8 mouse cellular contexts compared by ENCODE assay signal in the genomic region with DNA sequence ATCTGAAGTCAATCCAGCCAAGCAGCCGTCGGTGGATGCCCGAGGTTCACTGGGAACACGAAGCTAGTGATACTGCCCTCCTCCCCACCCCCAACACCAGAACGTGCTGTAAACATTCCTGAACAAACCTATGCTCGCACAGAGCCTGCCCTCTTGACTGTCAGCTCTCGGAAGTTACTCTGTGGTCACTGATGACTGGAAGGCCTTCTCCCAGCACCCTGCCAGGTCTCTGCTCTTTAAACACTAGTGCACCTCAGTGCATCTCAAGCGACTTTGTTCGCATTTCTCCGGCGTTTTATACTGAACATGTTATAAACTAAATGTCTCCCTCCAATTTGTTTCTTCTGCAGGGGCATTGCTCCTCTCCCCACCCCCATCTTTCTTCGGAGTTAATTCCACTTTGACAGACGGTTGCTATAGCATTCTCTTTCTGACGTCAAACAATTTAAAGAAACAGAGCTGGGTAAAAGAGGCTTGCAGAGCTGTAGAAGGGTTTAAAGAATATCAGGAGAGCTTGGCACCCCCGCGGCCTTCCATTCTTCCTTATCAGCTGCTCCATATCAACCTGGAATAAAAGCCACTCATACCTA. TPM values are rescaled to one million over a fixed set of nuclear protein-coding genes. Genes with fewer than 3 reads are reported as not detected.
DNase-seq lines count a peak whose midpoint lies in the region; ATAC-seq and TF ChIP-seq lines count a peak whose summit lies in the region.

No protein-coding gene starts in this region.

- WGBS in kidney, embryonic 16.5 days, result 21% methylated on average over 16 of the region's 16 CpGs

- H3K27ac ChIP-seq in kidney, embryonic 16.5 days (ENCODE audit: low read length), result peak overlapping the region; percentile 56

- no peaks in the 10 kb centered on the region for H3K27me3 ChIP-seq in kidney, embryonic 16.5 days (ENCODE audit: insufficient read depth, low read length)

- DNase-seq in kidney, adult 11 months, result no peak
- DNase-seq in brain, embryonic 14.5 days (ENCODE audit: low read depth), result peak; percentile 67
- no peak for DNase-seq in gastrocnemius, postnatal 25 days
- no peak for DNase-seq in adrenal gland, postnatal 10 days
- DNase-seq in kidney, postnatal 4 days, result no peak

- TF ChIP-seq CTCF in brain, embryonic 14.5 days (IDR thresholded peaks at IDR 0.05; ENCODE audit: borderline replicate concordance, extremely low read depth, insufficient read depth, insufficient read length), result no peak

- H3K9ac ChIP-seq in kidney, embryonic 16.5 days (replicated peaks; ENCODE audit: low read length), result peak overlapping the region; percentile 75

- peak overlapping the region; percentile 71 for H3K4me2 ChIP-seq in kidney, embryonic 16.5 days (replicated peaks; ENCODE audit: low read depth, low read length)

- no peaks in the 10 kb centered on the region for H3K9me3 ChIP-seq in kidney, embryonic 16.5 days (ENCODE audit: low read length)

- no peak for ATAC-seq in kidney, embryonic 16.5 days (ENCODE audit: low FRiP score, low TSS enrichment)
- 0 out of 2 replicates have a peak, but pooled peaks have one; percentile 23 for ATAC-seq in granulocyte monocyte progenitor cell, adult 5-6 weeks (replicated peaks; ENCODE audit: poor library complexity, severe bottlenecking)
- peak; percentile 31; the same call in 1 of the 2 replicates for ATAC-seq in megakaryocyte-erythroid progenitor cell, adult 5-6 weeks (replicated peaks; ENCODE audit: low FRiP score, low TSS enrichment, poor library complexity, severe bottlenecking)

- peak overlapping the region; percentile 70 for H3K4me3 ChIP-seq in kidney, embryonic 16.5 days (ENCODE audit: low read length)

- no peaks in the 10 kb centered on the region for H3K36me3 ChIP-seq in kidney, embryonic 16.5 days (ENCODE audit: insufficient read depth, low read length)

- no peak for TF ChIP-seq POLR2A in brain, embryonic 14.5 days (IDR thresholded peaks at IDR 0.05; ENCODE audit: borderline replicate concordance, extremely low read depth, insufficient read depth, insufficient read length, poor library complexity, severe bottlenecking)

- H3K4me1 ChIP-seq in kidney, embryonic 16.5 days (ENCODE audit: insufficient read depth, low read length), result no peaks in the 10 kb centered on the region

RNA-seq across cellular contexts. Expression of a gene that starts 0.8 kb away (rescaled TPM):
- polyA plus RNA-seq in kidney, embryonic 16.5 days (2015; fragmentation: Nextera tagmentation; extraction: Ambion mirVana), result 54.5 and 60.7 TPM in 2 replicates
- polyA plus RNA-seq in brain, embryonic 14.5 days (2012; rRNA removed), result 65.1 and 68.9 TPM in 2 replicates
- 3.8 and 5.4 TPM in 2 replicates for total RNA-seq in granulocyte monocyte progenitor cell, adult 5-6 weeks (2014; fragmentation: Nextera tagmentation)
- total RNA-seq in granulocyte monocyte progenitor cell, adult 5-6 weeks (2017), result 1.7 and 4.4 TPM in 2 replicates
- 33.0 and 42.2 TPM in 2 replicates for total RNA-seq in megakaryocyte-erythroid progenitor cell, adult 5-6 weeks (2014; fragmentation: Nextera tagmentation)
- total RNA-seq in megakaryocyte-erythroid progenitor cell, adult 5-6 weeks (2017), result 31.4 and 57.6 TPM in 2 replicates
- total RNA-seq in gastrocnemius, postnatal 25 days (2021), result 1 to 10 TPM; 6.2 to 7.9 TPM
- 10 to 100 TPM; 37.2 to 50.5 TPM for total RNA-seq in adrenal gland, postnatal 10 days (2021)
